Mouse (Mus musculus): ENCODE measurements around the gene Gm49673. TPM values are rescaled to one million over a fixed set of nuclear protein-coding genes. Genes with fewer than 3 reads are reported as not detected.
A peak's percentile ranks its signal among the peaks of the same experiment; 100 is the strongest.
"Not testable (repeated sequence)": the region's sequence is repeated elsewhere in the genome, so short reads cannot be mapped to it uniquely, and the experiment has no call there.

Gene Gm49673
- polyA plus RNA-seq, 1 experiment from 2014 or later, result 0.62 TPM

DNA sequence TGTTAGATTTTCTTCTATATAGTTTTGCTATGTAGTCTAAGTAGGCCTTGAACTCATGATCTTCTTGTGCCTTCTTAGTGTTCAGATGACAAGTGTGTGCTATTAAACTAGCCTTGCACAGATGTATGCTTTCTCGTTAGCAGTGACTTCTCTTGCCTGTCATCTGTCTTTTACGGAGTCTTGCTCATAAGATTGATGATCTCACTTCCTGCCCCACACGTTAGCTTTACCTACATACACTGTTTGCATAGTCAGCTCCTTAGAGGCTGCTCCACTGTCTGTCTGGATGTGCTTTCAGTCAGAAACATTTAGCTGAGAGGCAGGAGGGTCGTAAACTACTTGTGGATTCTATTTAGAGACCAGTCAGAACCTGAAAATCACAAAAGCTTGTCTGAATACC, 23.5 kb upstream of the Gm49673 start:
- no peak for TF ChIP-seq CTCF (IDR thresholded peaks at IDR 0.05; ENCODE audit: low read depth)
- Histone ChIP-seq H3K9ac (ENCODE audit: low read depth, low read length) (no peak overlapping the region), H3K9me3 (replicated peaks; ENCODE audit: low read length) (no peaks in the 10 kb centered on the region), H3K4me2 (ENCODE audit: low read length) (no peak overlapping the region), H3K27ac (no peak overlapping the region), H3K27me3 (ENCODE audit: insufficient read depth, low read length) (no peaks in the 10 kb centered on the region), H3K36me3 (ENCODE audit: insufficient read depth, low read length) (peaks cover 43% of the 10 kb centered on the region), H3K4me1 (replicated peaks; ENCODE audit: insufficient read depth, low read length) (no peaks in the 10 kb centered on the region), H3K4me3 (replicated peaks; ENCODE audit: low read depth, low read length) (no peak overlapping the region)
- ATAC-seq (replicated peaks; ENCODE audit: low FRiP score, low read depth) (no peak), DNase-seq (ENCODE audit: low spot score) (no peak)
- WGBS, result 39% methylated on average over 4 of the region's 4 CpGs

DNA sequence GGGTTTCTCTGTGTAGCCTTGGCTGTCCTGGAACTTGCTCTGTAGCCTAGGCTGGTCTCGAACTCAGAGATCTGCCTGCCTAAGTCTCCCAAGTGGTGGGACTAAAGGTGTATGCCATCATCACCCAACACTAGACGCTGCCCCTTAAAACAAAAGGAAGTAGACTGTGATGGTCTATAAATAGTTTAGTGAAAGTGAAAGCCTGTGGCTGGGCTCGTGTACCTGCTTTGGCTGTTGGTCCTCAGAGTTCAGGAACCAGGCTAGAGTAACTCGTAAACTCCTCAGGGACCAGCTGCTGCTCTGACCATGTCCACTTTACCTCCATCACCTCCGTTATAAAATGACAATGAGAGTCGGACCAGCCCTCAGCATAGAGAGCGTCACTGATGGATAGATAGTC, 22.7 kb upstream of the Gm49673 start:
- no peak for TF ChIP-seq CTCF (IDR thresholded peaks at IDR 0.05; ENCODE audit: low read depth)
- 85% methylated on average over 7 of the region's 7 CpGs for WGBS
- Histone ChIP-seq H3K27me3 (ENCODE audit: insufficient read depth, low read length) (no peaks in the 10 kb centered on the region), H3K4me2 (ENCODE audit: low read length) (no peak overlapping the region), H3K27ac (no peak overlapping the region), H3K36me3 (ENCODE audit: insufficient read depth, low read length) (peaks cover 36% of the 10 kb centered on the region), H3K9me3 (replicated peaks; ENCODE audit: low read length) (no peaks in the 10 kb centered on the region), H3K9ac (ENCODE audit: low read depth, low read length) (no peak overlapping the region), H3K4me3 (replicated peaks; ENCODE audit: low read depth, low read length) (no peak overlapping the region), H3K4me1 (replicated peaks; ENCODE audit: insufficient read depth, low read length) (no peaks in the 10 kb centered on the region)
- no peak for ATAC-seq (replicated peaks; ENCODE audit: low FRiP score, low read depth)
- no peak for DNase-seq (ENCODE audit: low spot score)

DNA sequence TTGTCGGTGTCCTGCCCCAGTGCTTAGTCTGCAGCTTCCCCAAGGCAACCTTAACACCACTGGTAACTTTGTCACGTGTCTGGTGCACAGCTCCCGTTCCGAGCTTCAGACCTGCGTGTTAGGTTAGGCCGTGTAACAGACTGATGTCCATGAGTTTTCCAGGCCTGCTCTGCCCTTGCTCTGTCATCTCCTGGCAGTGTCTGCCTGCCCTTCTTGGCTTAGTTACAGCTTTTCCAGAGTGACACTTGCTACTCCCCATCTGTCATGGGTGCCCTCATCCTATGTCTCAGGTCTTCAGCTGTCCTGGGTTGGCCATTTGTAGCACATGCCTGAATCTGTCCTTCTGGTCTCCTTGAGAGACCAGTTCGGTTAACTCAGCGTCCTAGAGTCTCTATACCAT, 19.8 kb upstream of the Gm49673 start:
- H3K27ac ChIP-seq; H3K9me3 ChIP-seq (replicated peaks; ENCODE audit: low read length); H3K27me3 ChIP-seq (ENCODE audit: insufficient read depth, low read length); H3K9ac ChIP-seq (ENCODE audit: low read depth, low read length); ATAC-seq (replicated peaks; ENCODE audit: low FRiP score, low read depth); H3K4me1 ChIP-seq (replicated peaks; ENCODE audit: insufficient read depth, low read length); H3K4me3 ChIP-seq (replicated peaks; ENCODE audit: low read depth, low read length); DNase-seq (ENCODE audit: low spot score); H3K4me2 ChIP-seq (ENCODE audit: low read length): not testable (repeated sequence)
- peaks cover 19% of the 10 kb centered on the region for H3K36me3 ChIP-seq (ENCODE audit: insufficient read depth, low read length)
- WGBS, result 87% methylated on average over 4 of the region's 8 CpGs

DNA sequence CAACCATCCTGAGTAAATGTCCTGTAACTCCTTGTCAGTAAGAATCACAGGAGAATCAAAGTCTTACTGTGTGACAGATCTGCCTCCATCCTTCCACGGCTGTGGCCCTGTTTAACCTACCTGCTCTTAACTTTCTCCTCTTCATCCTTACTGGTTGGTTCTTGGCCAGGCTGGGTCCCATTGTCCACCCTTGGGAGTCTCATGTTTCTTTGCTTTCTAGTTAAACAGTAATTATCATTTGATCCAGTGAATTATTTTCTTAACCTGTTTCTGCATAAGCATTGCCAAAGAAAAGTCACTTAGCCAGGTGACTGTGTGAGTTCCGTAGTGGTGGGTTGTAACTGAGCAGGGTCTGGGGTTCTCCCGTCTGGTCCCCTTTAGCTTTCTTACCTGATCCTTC, 18.9 kb upstream of the Gm49673 start:
- not testable (repeated sequence) for H3K27me3 ChIP-seq (ENCODE audit: insufficient read depth, low read length); H3K27ac ChIP-seq; H3K4me3 ChIP-seq (replicated peaks; ENCODE audit: low read depth, low read length); H3K4me1 ChIP-seq (replicated peaks; ENCODE audit: insufficient read depth, low read length); DNase-seq (ENCODE audit: low spot score); H3K9me3 ChIP-seq (replicated peaks; ENCODE audit: low read length); ATAC-seq (replicated peaks; ENCODE audit: low FRiP score, low read depth); H3K9ac ChIP-seq (ENCODE audit: low read depth, low read length)
- peaks cover 18% of the 10 kb centered on the region for H3K36me3 ChIP-seq (ENCODE audit: insufficient read depth, low read length)
- H3K4me2 ChIP-seq (ENCODE audit: low read length), result peak overlapping the region; percentile 41
- WGBS, result 0% methylated on average over 1 of the region's 3 CpGs

DNA sequence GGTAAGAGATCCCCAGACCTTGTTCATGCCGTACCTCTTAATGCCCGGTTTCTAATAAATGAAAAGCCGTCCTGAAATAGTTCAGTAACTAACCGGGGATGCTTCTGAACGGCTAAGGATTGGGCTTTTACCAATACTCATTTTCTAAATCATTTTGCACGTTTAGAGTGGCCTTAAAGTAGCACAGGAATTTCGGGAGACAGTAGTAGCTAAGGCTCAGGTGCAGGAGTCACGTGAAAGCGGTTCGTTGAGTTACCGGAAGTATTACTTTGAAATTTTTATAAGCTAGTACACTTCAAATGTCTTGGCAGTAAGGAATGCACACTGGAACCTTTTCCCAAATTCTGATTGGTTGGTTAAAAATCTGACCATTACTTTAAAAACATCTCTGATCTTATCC, 18.4 kb upstream of the Gm49673 start:
- H3K9me3 ChIP-seq (replicated peaks; ENCODE audit: low read length); H3K27me3 ChIP-seq (ENCODE audit: insufficient read depth, low read length); ATAC-seq (replicated peaks; ENCODE audit: low FRiP score, low read depth); H3K4me1 ChIP-seq (replicated peaks; ENCODE audit: insufficient read depth, low read length); H3K9ac ChIP-seq (ENCODE audit: low read depth, low read length); H3K27ac ChIP-seq; DNase-seq (ENCODE audit: low spot score): not testable (repeated sequence)
- peak overlapping the region; percentile 44 for H3K4me3 ChIP-seq (replicated peaks; ENCODE audit: low read depth, low read length)
- H3K4me2 ChIP-seq (ENCODE audit: low read length), result peak overlapping the region; percentile 41
- under 1% methylated on average over 9 of the region's 11 CpGs for WGBS
- peaks cover 15% of the 10 kb centered on the region for H3K36me3 ChIP-seq (ENCODE audit: insufficient read depth, low read length)

DNA sequence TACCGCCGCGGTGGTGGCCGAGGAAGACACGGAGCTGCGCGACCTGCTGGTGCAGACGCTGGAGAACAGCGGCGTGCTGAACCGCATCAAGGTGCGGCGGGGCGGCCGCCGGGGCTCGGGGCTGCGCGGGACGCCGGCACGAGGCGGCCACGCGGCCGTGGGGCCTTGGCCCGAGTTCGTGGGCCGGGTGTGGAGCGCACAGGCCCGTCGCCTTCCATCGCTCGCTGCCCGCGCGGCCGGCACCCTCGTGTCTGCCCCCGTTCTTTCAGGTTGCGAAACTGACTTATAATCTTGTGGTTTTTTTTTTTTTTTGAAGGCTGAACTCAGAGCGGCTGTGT, 18.0 kb upstream of the Gm49673 start:
- 0% methylated on average over 34 of the region's 42 CpGs for WGBS
- DNase-seq (ENCODE audit: low spot score); H3K9me3 ChIP-seq (replicated peaks; ENCODE audit: low read length); H3K27me3 ChIP-seq (ENCODE audit: insufficient read depth, low read length); ATAC-seq (replicated peaks; ENCODE audit: low FRiP score, low read depth); H3K4me1 ChIP-seq (replicated peaks; ENCODE audit: insufficient read depth, low read length): not testable (repeated sequence)
- peak overlapping the region; percentile 47; the same call in 1 of the 2 replicates for H3K27ac ChIP-seq
- H3K4me3 ChIP-seq (replicated peaks; ENCODE audit: low read depth, low read length), result peak overlapping the region; percentile 44
- peaks cover 13% of the 10 kb centered on the region for H3K36me3 ChIP-seq (ENCODE audit: insufficient read depth, low read length)
- peak overlapping the region; percentile 42; the same call in 1 of the 2 replicates for H3K9ac ChIP-seq (ENCODE audit: low read depth, low read length)
- peak overlapping the region; percentile 41 for H3K4me2 ChIP-seq (ENCODE audit: low read length)

DNA sequence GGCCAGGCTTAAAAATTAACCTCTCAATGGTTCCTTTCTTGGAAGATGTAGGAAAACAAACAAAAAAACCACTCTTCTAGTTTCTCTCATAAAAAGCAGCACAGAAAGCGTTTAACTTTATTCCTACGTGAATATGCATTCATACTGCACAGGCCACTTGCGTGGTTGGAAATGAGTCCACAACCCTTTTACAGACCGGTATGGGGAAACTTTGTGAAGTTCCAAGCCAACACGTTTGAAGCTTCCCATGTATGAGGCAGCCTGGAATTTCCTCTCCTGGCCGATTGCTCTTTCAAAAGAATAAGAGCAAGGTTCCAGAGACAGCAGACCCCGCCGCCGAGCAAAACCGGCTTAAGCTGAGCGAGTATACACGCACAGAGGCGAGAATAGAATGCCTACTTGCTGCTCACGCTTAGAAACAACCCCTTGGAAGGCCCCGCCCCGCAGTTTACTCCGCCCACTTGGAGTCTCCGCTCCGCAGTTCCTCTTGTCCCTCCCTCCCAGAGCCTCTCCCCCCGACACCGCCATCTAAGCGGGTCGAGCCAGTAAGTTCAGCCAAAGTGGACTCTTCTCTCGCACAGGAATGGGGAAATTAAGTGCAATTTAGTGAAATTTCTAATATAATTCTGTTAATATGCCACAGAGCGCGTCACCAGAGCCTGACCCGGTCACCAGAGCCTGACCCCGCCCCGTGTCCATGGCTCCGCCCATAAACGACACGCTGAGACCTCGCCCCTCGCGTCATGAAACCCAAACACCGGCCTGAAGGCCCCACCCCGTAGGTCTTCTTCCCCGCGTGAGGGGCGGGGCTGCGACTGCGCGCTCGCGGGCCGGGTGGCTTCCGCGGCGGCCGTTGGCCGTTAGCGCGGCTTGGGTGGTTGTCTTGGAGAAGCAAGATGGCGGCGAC, 17.4 kb upstream of the Gm49673 start, which contains the start of gene Fgfr1op:
Gene Fgfr1op, plus strand, starts transcription at position 801 of the 907 bp plus-strand sequence.
- not testable (repeated sequence) for H3K27me3 ChIP-seq (ENCODE audit: insufficient read depth, low read length); H3K4me1 ChIP-seq (replicated peaks; ENCODE audit: insufficient read depth, low read length); H3K36me3 ChIP-seq (ENCODE audit: insufficient read depth, low read length); H3K9me3 ChIP-seq (replicated peaks; ENCODE audit: low read length); DNase-seq (ENCODE audit: low spot score)
- Histone ChIP-seq H3K4me2 (ENCODE audit: low read length) (peak within 1 kb of the TSS; percentile 41), H3K4me3 (replicated peaks; ENCODE audit: low read depth, low read length) (peak within 1 kb of the TSS; percentile 44), H3K9ac (ENCODE audit: low read depth, low read length) (peak within 1 kb of the TSS; percentile 42; the same call in 1 of the 2 replicates), H3K27ac (peak within 1 kb of the TSS; percentile 68; the same call in 1 of the 2 replicates)
- peak; percentile 98 for ATAC-seq (replicated peaks; ENCODE audit: low FRiP score, low read depth)
- under 1% methylated on average over 12 of the region's 55 CpGs for WGBS
